Mouse (Mus musculus): Measurements from ENCODE around the gene Fcgr1.
A peak's percentile ranks its signal among the peaks of the same experiment; 100 is the strongest.
"Not testable (repeated sequence)": the region's sequence is repeated elsewhere in the genome, so short reads cannot be mapped to it uniquely, and the experiment has no call there.

Fcgr1 gene

DNA sequence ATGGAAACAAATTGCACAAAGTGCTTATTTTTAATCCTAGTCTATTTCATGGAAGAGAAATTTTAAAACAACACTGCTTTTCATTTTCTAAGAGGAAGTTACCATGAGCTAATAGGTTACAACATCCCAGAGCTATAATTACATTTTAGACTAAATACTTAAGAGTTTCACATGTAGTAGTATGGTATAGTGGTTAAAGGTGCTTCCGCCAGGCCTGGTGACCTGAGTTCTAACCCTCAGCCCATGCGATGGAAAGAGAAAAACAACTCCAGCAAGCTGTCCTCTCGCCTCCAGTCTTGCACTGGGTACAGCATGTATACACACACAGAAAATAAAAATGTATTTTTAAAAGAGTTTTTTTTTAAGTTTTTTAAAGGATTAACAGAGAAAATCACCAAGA is 42.0 kb downstream of the Fcgr1 start:
- no peak for DNase-seq (ENCODE audit: extremely low read depth, insufficient read length, low spot score)

DNA sequence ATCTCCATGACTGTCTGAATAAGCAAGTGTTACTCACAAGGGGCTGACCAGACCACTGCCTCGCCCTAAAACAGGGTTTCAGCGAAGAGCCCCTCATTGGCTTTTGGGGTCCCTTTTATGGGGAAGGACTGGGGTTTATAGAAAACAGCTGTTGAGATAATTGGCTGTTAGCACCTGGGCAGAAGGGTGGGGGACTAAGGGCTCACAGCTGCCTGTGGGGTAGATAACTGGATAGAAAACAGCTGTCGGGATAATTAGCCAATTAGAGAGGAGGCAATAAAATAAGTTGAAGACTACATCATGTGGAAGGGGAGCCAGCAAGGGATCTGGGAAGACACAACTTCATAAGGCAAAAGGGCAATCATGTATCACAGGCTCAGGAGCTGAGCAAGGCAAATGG is 42.9 kb downstream of the Fcgr1 start:
- DNase-seq (ENCODE audit: extremely low read depth, insufficient read length, low spot score), result no peak

DNA sequence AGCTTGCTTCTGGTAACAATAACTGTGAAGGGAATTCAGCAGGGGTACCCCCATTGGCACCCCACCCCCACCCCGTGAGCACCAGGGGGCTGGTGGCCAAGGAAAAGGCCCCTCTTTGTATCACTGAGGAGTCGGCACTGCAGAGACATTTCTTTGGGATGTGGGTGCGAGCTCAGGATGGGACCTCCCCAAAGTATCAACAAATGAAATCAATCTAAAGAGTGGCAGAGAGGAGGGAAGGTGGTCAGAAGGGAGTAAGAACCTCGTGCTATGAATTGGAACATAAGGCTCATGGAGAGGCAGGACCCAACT is 44.8 kb downstream of the Fcgr1 start:
- DNase-seq (ENCODE audit: extremely low read depth, insufficient read length, low spot score), result peak; percentile 76

DNA sequence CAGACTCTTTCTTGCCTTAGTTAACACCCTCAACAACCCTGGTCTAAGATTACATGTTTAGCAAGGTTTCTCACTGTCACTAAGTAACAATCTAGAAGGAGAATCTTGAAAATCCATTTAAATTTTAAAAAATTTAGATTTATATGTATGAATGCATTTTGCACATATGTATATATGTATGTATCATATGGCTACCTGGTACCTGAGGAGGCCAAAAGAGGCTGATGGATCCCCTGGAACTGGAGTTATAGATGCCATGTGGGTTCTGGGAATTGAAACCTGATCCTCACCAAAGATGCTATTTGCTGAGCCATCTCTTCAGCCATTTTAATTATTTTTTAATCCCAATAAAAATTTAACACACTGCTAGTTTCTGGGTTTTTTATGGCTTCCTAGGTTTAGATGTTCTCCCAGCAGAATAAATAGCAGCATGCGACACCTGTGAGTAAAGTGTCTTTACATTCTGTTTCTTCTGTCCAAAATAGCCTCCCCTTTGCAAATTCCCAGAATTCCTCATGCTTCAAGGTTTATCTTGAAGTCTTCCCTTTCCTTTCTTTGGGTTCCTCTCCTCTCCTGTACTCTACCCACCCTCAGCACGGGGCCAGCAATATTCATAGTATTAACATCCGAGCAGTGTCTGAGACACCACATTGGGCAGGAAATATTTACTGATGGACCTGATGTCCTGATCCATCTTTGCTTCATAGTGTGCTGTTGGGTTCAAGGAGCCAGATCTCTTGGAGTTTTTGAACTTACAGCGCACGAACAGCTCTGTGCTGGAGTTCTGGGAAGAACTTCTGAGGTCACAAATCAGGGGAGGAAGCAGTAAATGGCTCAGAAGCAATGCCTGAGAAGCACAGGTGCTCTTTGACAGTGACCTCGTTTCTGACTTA is 45.4 kb downstream of the Fcgr1 start:
- peak; percentile 49 for DNase-seq (ENCODE audit: extremely low read depth, insufficient read length, low spot score)

DNA sequence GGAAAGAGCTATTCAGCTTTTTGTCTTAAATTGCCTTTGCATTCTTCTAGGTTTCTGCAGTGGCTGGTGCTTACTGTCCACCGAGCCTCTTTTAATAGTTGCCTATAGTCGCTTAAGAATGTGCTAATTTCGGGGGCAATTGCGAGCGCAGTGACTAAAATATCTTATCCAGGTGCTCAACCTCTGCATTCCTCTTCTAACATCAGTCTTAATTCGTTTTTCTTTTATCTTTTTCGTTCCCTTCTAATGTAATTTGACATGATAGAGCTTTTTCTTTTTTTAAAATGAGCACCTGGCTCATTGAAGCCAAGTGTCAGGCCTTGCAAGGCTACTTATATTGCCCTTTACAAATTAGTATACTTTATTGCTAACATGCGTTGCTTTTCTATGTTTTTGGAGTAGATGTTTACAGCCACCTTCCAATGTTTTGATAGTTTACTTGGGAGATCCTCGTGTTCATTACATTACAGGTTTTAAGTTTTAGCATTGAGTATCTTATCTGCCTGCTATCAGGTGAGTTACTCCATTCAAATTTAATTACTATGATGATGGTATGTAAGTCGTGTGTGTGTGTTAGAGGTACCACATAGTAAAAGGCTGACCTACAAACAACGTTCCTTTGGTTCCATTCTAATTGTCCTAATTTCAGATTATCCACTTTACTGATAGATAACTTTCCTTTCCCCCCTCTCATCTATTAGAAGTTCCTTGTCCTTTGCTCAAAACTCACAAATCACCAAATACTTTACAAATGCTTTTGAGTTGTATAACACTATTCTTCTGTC is 46.2 kb downstream of the Fcgr1 start:
- peak; percentile 82 for DNase-seq (ENCODE audit: extremely low read depth, insufficient read length, low spot score)

DNA sequence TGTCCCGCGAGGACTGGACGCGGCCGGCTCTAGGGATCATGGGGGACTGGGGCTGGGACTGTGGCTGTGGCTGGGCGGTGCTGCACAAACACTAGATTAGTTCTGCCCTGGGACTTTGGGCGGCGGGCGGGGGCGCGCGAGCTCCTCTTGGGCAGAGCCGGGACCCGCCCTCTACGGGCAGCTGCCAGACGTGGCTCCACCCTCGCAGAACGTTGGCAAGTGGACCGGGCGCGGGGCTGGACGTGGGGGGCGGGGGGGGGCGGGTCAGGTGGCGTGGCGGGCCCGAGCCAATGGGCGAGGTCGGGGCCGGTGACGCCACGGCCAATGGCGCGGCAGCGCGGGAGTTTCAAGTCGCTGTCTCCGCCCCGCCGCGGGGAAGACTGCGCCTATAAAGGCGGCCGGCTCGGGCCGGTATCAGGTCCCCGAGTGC is 47.3 kb downstream of the Fcgr1 start, which contains the start of gene Hist2h3c1:
TSS of gene Hist2h3c1 (plus strand) at position 259 of the 430 bp plus-strand sequence.
- DNase-seq (ENCODE audit: extremely low read depth, insufficient read length, low spot score), result not testable (repeated sequence)

DNA sequence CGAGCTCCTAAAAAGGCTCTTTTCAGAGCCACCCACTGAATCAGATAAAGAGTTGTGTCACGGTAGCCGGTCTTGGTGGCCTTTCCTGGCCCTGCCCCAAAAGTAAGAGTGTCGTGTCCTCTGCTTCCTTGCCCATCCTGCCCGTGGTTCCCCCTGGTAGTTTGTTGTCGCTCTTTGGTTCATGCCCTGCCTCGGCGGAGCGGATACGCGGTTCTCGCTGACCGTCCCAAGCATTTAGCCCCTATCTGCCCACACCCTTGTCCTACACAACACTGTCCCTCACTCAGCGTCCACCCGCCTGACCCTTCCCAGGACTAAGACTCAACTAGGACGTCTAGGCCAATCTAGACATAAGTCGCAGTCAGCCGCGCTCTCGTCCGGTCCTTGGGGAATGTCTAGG is 47.8 kb downstream of the Fcgr1 start:
- not testable (repeated sequence) for DNase-seq (ENCODE audit: extremely low read depth, insufficient read length, low spot score)

DNA sequence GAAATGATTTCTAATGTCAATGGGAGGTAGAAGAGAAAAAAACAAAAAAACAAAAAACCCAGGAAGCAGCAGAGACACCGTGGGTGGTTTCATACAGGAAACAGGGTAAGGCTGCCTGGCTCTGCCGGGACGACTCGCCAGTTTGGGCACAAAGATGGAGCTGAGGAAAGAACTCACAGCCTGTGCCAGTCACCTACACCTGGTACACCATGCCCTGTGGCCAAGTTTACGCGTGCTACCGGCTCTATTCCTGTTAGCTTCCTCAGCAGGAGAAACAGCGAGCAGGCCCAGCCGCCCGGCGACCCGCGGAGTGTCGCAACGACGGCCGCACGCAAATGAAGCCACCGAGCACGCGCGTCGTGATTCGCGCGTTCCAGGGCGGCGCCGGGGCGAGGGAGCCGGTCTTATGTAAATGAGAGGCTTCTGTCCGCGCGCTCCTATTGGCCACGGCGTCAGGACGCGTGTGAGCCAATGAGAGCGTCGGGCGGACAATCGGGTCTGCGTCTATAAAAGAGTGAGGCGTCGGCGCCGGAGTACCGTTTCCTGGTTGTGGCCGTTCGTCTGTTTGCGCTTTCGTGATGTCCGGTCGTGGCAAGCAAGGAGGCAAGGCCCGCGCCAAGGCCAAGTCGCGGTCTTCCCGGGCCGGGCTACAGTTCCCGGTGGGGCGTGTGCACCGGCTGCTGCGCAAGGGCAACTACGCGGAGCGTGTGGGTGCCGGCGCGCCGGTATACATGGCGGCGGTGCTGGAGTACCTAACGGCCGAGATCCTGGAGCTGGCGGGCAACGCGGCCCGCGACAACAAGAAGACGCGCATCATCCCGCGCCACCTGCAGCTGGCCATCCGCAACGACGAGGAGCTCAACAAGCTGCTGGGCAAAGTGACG is 48.5 kb downstream of the Fcgr1 start, which contains the start of gene Hist2h2aa1:
TSS of gene Hist2h2aa1 (plus strand) at position 495 of the 884 bp plus-strand sequence.
- DNase-seq (ENCODE audit: extremely low read depth, insufficient read length, low spot score), result peak; percentile 98

DNA sequence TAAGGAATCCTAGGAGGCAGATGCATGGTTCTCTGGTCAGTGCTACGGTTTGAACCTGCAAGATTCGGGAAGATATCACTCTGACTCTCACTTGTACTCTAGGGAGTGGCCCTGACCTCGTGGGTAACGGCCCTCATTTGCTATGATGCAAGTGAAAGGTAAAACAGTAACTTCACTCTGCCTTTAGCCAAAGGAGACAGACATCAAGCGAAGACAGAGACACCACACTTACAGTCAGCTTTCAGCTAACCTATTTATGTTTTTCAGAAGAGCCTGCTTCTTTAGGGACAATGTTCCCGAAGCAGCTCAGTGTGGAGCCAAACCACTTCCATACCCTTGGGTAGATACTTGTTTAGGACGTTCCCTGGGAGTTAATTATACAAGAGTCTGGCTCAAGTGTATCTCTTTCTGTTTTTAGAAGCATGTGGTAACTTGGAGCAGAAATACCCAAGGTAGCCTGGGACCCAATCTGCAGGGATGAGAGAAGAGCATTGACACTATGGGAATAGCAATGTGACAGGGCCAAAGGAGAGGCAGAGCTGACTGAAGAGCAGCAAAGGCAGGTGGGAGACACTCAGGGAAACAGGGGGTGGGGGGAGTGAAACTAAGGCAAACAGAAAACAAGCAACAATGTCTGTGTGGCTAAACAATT is 49.7 kb downstream of the Fcgr1 start:
- peak; percentile 31 for DNase-seq (ENCODE audit: extremely low read depth, insufficient read length, low spot score)

DNA sequence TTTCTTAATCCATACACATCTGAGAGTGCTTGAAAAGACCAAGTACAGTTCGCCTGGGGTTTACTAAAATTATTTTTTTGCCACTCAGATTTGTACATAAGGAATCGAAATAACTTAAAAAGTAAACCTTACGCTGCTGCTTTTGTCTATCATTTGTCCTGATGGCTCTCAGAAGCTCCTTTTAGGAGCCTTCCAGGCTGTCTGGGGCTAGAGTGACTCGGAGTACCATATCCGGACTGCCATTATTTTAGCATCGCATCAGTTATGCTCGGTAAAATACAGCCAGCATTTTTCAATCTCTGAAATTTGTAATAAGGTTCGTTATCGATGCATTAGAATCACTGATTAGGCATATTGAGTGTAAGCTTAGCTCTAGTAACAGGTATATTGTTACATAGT is 53.0 kb downstream of the Fcgr1 start:
- DNase-seq (ENCODE audit: extremely low read depth, insufficient read length, low spot score), result no peak

DNA sequence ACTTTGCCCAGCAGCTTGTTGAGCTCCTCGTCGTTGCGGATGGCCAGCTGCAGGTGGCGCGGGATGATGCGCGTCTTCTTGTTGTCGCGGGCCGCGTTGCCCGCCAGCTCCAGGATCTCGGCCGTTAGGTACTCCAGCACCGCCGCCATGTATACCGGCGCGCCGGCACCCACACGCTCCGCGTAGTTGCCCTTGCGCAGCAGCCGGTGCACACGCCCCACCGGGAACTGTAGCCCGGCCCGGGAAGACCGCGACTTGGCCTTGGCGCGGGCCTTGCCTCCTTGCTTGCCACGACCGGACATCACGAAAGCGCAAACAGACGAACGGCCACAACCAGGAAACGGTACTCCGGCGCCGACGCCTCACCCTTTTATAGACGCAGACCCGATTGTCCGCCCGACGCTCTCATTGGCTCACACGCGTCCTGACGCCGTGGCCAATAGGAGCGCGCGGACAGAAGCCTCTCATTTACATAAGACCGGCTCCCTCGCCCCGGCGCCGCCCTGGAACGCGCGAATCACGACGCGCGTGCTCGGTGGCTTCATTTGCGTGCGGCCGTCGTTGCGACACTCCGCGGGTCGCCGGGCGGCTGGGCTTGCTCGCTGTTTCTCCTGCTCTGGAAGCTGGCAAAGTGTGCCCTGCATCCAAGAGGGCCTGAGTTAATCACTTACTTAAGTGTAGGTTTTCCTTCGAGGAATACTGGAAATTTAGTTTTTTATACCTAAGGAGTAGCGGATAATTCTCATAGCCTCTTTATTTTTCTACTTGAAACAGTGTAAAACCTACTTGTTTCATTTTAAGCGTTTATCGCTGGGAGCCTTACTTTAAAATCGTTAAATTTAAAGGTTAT is 53.6 kb downstream of the Fcgr1 start, which contains the start of gene Hist2h2aa2:
TSS of gene Hist2h2aa2 (minus strand) at position 328 of the 850 bp plus-strand sequence.
- DNase-seq (ENCODE audit: extremely low read depth, insufficient read length, low spot score), result peak; percentile 93

DNA sequence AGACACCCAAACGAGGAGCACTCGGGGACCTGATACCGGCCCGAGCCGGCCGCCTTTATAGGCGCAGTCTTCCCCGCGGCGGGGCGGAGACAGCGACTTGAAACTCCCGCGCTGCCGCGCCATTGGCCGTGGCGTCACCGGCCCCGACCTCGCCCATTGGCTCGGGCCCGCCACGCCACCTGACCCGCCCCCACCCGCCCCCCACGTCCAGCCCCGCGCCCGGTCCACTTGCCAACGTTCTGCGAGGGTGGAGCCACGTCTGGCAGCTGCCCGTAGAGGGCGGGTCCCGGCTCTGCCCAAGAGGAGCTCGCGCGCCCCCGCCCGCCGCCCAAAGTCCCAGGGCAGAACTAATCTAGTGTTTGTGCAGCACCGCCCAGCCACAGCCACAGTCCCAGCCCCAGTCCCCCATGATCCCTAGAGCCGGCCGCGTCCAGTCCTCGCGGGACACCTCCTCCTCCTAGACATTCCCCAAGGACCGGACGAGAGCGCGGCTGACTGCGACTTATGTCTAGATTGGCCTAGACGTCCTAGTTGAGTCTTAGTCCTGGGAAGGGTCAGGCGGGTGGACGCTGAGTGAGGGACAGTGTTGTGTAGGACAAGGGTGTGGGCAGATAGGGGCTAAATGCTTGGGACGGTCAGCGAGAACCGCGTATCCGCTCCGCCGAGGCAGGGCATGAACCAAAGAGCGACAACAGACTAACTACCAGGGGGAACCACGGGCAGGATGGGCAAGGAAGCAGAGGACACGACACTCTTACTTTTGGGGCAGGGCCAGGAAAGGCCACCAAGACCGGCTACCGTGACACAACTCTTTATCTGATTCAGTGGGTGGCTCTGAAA is 54.6 kb downstream of the Fcgr1 start, which contains the start of gene Hist2h3c2:
TSS of gene Hist2h3c2 (minus strand) at position 174 of the 840 bp plus-strand sequence.
- not testable (repeated sequence) for DNase-seq (ENCODE audit: extremely low read depth, insufficient read length, low spot score)

DNA sequence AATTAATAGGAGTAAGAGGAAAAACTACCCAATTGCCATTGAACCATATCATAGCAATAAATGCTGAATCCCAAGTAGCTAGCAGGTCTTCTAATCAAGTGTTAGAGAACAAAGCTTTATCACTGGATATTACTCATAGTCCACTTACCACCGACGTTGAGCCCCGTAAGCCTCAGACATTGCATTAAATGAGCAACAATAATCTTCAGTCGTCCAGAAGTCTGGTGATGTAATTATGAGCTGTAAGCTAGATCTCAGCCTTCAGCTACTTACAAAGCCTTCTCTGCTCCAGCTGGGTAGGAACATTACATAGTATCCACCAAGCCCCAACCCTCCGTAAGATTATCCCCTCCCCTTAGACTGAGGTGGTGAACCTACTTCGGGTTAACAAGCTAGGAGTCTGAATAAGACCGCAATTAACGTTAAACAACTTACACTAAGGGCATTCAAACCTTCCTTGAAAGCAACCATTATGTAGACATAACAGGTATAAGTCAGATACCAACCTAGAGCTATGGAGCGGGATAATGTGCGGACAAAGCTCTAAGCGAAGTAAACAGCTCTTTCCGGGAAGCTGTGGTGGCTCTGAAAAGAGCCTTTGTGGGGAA is 55.8 kb downstream of the Fcgr1 start:
- peak; percentile 83 for DNase-seq (ENCODE audit: extremely low read depth, insufficient read length, low spot score)

DNA sequence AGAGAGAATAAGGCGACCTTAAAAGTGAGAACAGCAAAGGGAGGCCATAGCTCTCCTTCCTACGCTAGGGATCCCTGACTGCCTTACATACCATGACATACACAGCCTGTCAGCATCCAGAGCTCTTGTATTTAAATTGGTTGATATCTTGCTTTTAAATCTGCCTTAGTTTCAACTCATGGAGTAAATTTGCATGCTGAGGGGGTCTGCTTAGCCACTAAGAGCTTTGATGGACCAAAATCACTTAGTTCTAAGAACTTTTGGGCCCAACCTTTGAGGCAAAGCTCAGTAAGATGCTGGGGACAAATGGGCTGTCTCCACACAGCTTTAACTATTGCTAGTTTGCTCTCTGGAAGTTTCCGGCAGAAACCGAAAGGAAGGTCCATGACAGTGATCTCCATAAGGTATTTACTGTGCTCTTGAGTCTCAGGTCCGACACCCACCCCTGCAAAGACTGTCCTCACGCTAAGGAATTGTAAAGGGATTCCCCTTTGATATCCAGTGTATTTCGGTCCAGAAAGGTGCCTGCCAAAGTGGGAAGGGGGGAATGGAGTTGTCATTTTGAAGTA is 56.4 kb downstream of the Fcgr1 start:
- DNase-seq (ENCODE audit: extremely low read depth, insufficient read length, low spot score), result peak; percentile 67

DNA sequence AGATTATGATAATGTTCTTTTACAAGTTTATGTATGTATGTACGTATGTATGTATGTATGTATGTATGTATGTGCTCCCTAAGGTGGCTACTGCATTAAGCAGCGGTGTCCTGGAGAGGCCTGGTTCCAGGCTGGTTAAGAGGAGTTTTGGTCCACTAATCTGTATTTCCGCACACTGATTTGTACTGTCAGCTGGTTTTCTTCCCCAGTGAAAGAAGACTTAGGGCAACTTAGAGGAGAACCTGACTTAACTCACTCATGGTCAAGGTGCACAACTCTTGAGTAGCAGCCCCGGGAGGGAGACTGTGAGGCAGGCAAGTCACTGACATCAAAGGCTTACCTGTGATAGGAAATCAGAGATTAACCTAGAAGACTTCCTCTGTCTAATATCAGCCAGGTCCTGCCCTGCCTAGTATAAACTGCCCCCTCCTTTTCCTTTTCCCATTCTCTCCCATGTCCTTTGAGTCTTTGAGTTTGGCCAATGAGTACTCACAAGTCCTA is 56.9 kb downstream of the Fcgr1 start:
- no peak for DNase-seq (ENCODE audit: extremely low read depth, insufficient read length, low spot score)

DNA sequence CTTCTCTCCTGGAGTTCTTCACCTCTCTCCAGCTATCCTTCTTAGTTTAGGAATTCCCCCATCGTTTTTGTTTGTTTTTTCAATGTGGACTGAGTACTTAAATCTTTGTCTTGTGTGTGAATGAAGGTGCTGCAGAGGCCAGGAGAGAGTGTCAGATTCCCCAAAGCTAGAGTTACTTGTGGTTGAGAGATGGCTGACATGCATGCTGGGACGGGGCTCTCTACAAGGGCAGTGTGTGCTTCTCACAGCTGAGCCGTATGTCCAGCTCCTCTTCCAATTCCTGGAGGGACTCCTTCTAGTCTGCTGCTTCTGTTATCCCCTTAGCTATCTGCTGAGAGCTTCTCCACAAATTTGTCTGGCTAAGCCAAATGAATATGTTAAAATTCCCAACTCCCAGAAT is 57.9 kb downstream of the Fcgr1 start:
- peak; percentile 40 for DNase-seq (ENCODE audit: extremely low read depth, insufficient read length, low spot score)

DNA sequence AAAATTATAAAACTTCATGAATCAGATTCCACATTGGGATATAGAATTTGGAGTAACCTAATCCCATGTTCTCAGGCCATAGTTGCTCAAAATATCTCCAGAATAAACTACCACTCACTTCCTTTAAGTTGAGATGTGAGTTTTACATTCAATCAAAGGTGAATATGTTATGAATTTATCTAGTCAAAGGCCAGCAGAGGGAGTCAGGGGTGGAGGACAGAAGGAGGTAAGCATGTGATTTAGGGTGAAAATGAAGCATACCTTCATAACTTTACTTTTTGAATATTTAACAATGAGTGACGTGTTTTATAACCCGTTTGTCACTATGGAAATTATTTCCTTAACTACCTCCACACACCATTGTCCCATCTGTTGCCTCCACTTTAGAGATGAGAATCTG is 58.9 kb downstream of the Fcgr1 start:
- DNase-seq (ENCODE audit: extremely low read depth, insufficient read length, low spot score), result no peak

All from 3134 (cell line).